Mouse (Mus musculus) midbrain, embryonic 13.5 days (tissue): ENCODE measurements around the gene Tmeff2. TPM values are rescaled to one million over a fixed set of nuclear protein-coding genes. Genes with fewer than 3 reads are reported as not detected.

Experiments used
- ATAC-seq: fragments of 200-750 bp; cut with Nextera tagmentation; 2 replicates; pipeline ENCODE4 v1.8.0; 2017; ENCODE audit warnings: mild to moderate bottlenecking, moderate TSS enrichment, moderate library complexity
- H3K27ac ChIP-seq: fragments of 300-500 bp; sonication (generic); 2 replicates; pipeline ENCODE4 v1.5.1; 2015; ENCODE audit warnings: inconsistent platforms, mild to moderate bottlenecking, moderate library complexity
- H3K27me3 ChIP-seq: fragments of 300-500 bp; sonication (generic); 2 replicates; pipeline ENCODE4 v1.6.1; 2015; ENCODE audit warnings: mild to moderate bottlenecking, inconsistent platforms
- H3K36me3 ChIP-seq: fragments of 300-500 bp; sonication (generic); 2 replicates; pipeline ENCODE4 v1.6.1; 2015; ENCODE audit warnings: mild to moderate bottlenecking, inconsistent platforms
- H3K4me1 ChIP-seq: fragments of 300-500 bp; sonication (generic); replicated peaks from 2 replicates; pipeline ENCODE4 v1.6.1; 2015; ENCODE audit warnings: inconsistent platforms
- H3K4me2 ChIP-seq: fragments of 300-500 bp; sonication (generic); replicated peaks from 2 replicates; pipeline ENCODE4 v1.6.1; 2015; ENCODE audit warnings: moderate library complexity, mild to moderate bottlenecking, inconsistent platforms
- H3K4me3 ChIP-seq: fragments of 300-500 bp; sonication (generic); replicated peaks from 2 replicates; pipeline ENCODE4 v1.5.1; 2015; ENCODE audit warnings: mild to moderate bottlenecking, inconsistent platforms
- H3K9ac ChIP-seq: fragments of 300-500 bp; sonication (generic); replicated peaks from 2 replicates; pipeline ENCODE4 v1.6.1; 2015; ENCODE audit warnings: mild to moderate bottlenecking, inconsistent platforms
- H3K9me3 ChIP-seq: fragments of 300-500 bp; sonication (generic); 2 replicates; pipeline ENCODE4 v1.6.1; 2016; ENCODE audit warnings: mild to moderate bottlenecking, inconsistent platforms
- WGBS: fragments of 180-500 bp; shearing (Covaris S2); methylation state at CpG from one replicate; pipeline ENCODE4 v1.1.7; 2015; 5-methylcytosine and 5-hydroxymethylcytosine counted together
- microRNA-seq: library from miRNA; unstranded; fragments of <30 nt; microRNA quantifications from one replicate; pipeline ENCODE4, GENCODE M21; 2016
- polyA plus RNA-seq: library from polyadenylated mRNA; unstranded; fragments of >200 nt; fragmentation: Nextera tagmentation; extraction: Ambion mirVana; gene quantifications from 2 replicates; pipeline ENCODE4 v1.2.1, GENCODE M21; 2015

Tmeff2 gene
- polyA plus RNA-seq, 1 experiment from 2014 or later = 41.2 TPM

GRCm38 (mm10) chr1:51191253-51191652 lies 290.8 kb downstream of the Tmeff2 start:
- Histone ChIP-seq H3K4me3 (no peak overlapping the region), H3K27me3 (no peaks in the 10 kb centered on the region), H3K36me3 (no peaks in the 10 kb centered on the region), H3K9me3 (no peaks in the 10 kb centered on the region), H3K9ac (no peak overlapping the region), H3K4me1 (no peaks in the 10 kb centered on the region), H3K27ac (no peak overlapping the region), H3K4me2 (no peak overlapping the region)
- ATAC-seq = no peak

- Histone ChIP-seq H3K36me3 (no peaks in the 10 kb centered on the region), H3K9ac (no peak overlapping the region), H3K27me3 (no peaks in the 10 kb centered on the region), H3K4me3 (no peak overlapping the region), H3K27ac (0 out of 2 replicates have a peak overlapping the region, but pooled peaks have one; percentile 20), H3K4me1 (no peaks in the 10 kb centered on the region), H3K9me3 (no peaks in the 10 kb centered on the region), H3K4me2 (no peak overlapping the region)
- WGBS = 76% methylated on average over 6 of the region's 6 CpGs
- ATAC-seq = no peak
Measured at GRCm38 (mm10) chr1:51191872-51192613, 291.6 kb downstream of the Tmeff2 start.

- H3K4me2 ChIP-seq = no peak overlapping the region
- no peak for ATAC-seq
- H3K9ac ChIP-seq = no peak overlapping the region
- no peaks in the 10 kb centered on the region for H3K36me3 ChIP-seq
- no peak overlapping the region for H3K4me3 ChIP-seq
- H3K9me3 ChIP-seq = no peaks in the 10 kb centered on the region
- 85% methylated on average over 11 of the region's 11 CpGs for WGBS
- H3K27ac ChIP-seq = no peak overlapping the region
- H3K27me3 ChIP-seq = no peaks in the 10 kb centered on the region
- no peaks in the 10 kb centered on the region for H3K4me1 ChIP-seq
Measured at GRCm38 (mm10) chr1:51199088-51199830, 298.8 kb downstream of the Tmeff2 start.

- Histone ChIP-seq H3K27me3 (no peaks in the 10 kb centered on the region), H3K4me1 (no peaks in the 10 kb centered on the region), H3K4me3 (no peak overlapping the region), H3K9ac (no peak overlapping the region), H3K4me2 (no peak overlapping the region), H3K27ac (no peak overlapping the region), H3K36me3 (no peaks in the 10 kb centered on the region), H3K9me3 (no peaks in the 10 kb centered on the region)
- no peak for ATAC-seq
- WGBS = 90% methylated on average over 3 of the region's 3 CpGs
Measured at GRCm38 (mm10) chr1:51199954-51200353, 299.5 kb downstream of the Tmeff2 start.

GRCm38 (mm10) chr1:51215631-51216030 lies 315.2 kb downstream of the Tmeff2 start:
- Histone ChIP-seq H3K4me3 (no peak overlapping the region), H3K9ac (no peak overlapping the region), H3K9me3 (no peaks in the 10 kb centered on the region), H3K4me1 (peaks cover 14% of the 10 kb centered on the region), H3K36me3 (no peaks in the 10 kb centered on the region), H3K27ac (no peak overlapping the region), H3K27me3 (no peaks in the 10 kb centered on the region), H3K4me2 (no peak overlapping the region)
- 86% methylated on average over 3 of the region's 3 CpGs for WGBS
- no peak for ATAC-seq

GRCm38 (mm10) chr1:51216292-51217050 lies 316.0 kb downstream of the Tmeff2 start:
- no peak overlapping the region for H3K4me3 ChIP-seq
- no peak overlapping the region for H3K9ac ChIP-seq
- peaks cover 14% of the 10 kb centered on the region for H3K4me1 ChIP-seq
- 41% methylated on average over 5 of the region's 5 CpGs for WGBS
- peak; percentile 91 for ATAC-seq
- no peaks in the 10 kb centered on the region for H3K9me3 ChIP-seq
- H3K27ac ChIP-seq = peak overlapping the region; percentile 75
- no peak overlapping the region for H3K4me2 ChIP-seq
- H3K36me3 ChIP-seq = no peaks in the 10 kb centered on the region
- no peaks in the 10 kb centered on the region for H3K27me3 ChIP-seq

- Histone ChIP-seq H3K27me3 (no peaks in the 10 kb centered on the region), H3K9me3 (no peaks in the 10 kb centered on the region), H3K36me3 (no peaks in the 10 kb centered on the region), H3K27ac (peak overlapping the region; percentile 75), H3K4me3 (no peak overlapping the region), H3K9ac (no peak overlapping the region), H3K4me2 (no peak overlapping the region), H3K4me1 (peaks cover 14% of the 10 kb centered on the region)
- ATAC-seq = no peak; the same call in 1 of the 2 replicates
- WGBS = 62% methylated on average over 7 of the region's 7 CpGs
Measured at GRCm38 (mm10) chr1:51217227-51217626, 316.8 kb downstream of the Tmeff2 start.

GRCm38 (mm10) chr1:51225156-51225555 lies 324.7 kb downstream of the Tmeff2 start:
- no peaks in the 10 kb centered on the region for H3K27me3 ChIP-seq
- no peak overlapping the region for H3K4me2 ChIP-seq
- WGBS = 88% methylated on average over 7 of the region's 7 CpGs
- no peak overlapping the region for H3K27ac ChIP-seq
- H3K36me3 ChIP-seq = no peaks in the 10 kb centered on the region
- H3K4me1 ChIP-seq = no peaks in the 10 kb centered on the region
- ATAC-seq = no peak
- H3K9me3 ChIP-seq = no peaks in the 10 kb centered on the region
- H3K9ac ChIP-seq = no peak overlapping the region
- H3K4me3 ChIP-seq = no peak overlapping the region

Small RNAs within 50 kb of the gene (microRNA-seq; reads per million reads assigned to microRNA genes)
- gene Gm25736 = not detected
